Mouse (Mus musculus): ENCODE measurements around the gene Adam10.

Gene Adam10

GRCm38 (mm10) chr9:70788705-70789104, 109.9 kb downstream of the Adam10 start:
- no peak for DNase-seq (ENCODE audit: low spot score)

GRCm38 (mm10) chr9:70790621-70791020, 111.8 kb downstream of the Adam10 start:
- no peak for DNase-seq (ENCODE audit: low spot score)

GRCm38 (mm10) chr9:70794643-70795438, 116.0 kb downstream of the Adam10 start:
- no peak for DNase-seq (ENCODE audit: low spot score)

- no peak for DNase-seq (ENCODE audit: low spot score)
These were observed 116.6 kb downstream of the Adam10 start for GRCm38 (mm10) chr9:70795439-70795757.

GRCm38 (mm10) chr9:70800588-70801315, 122.0 kb downstream of the Adam10 start:
- no peak for DNase-seq (ENCODE audit: low spot score)

GRCm38 (mm10) chr9:70801761-70802160, 123.0 kb downstream of the Adam10 start:
- no peak for DNase-seq (ENCODE audit: low spot score)

GRCm38 (mm10) chr9:70802816-70803215, 124.0 kb downstream of the Adam10 start:
- DNase-seq (ENCODE audit: low spot score): no peak

- DNase-seq (ENCODE audit: low spot score): no peak
These were observed 127.3 kb downstream of the Adam10 start for GRCm38 (mm10) chr9:70806069-70806468.

- no peak for DNase-seq (ENCODE audit: low spot score)
These were observed 128.9 kb downstream of the Adam10 start for GRCm38 (mm10) chr9:70807714-70808113.

GRCm38 (mm10) chr9:70812551-70812950, 133.8 kb downstream of the Adam10 start:
- no peak for DNase-seq (ENCODE audit: low spot score)

GRCm38 (mm10) chr9:70816701-70817305, 138.0 kb downstream of the Adam10 start:
- no peak for DNase-seq (ENCODE audit: low spot score)

- no peak for DNase-seq (ENCODE audit: low spot score)
These were observed 138.6 kb downstream of the Adam10 start for GRCm38 (mm10) chr9:70817396-70817795.

- no peak for DNase-seq (ENCODE audit: low spot score)
These were observed 139.9 kb downstream of the Adam10 start for GRCm38 (mm10) chr9:70818739-70819138.

- no peak for DNase-seq (ENCODE audit: low spot score)
These were observed 145.3 kb downstream of the Adam10 start for GRCm38 (mm10) chr9:70824103-70824502.

- DNase-seq (ENCODE audit: low spot score): no peak
These were observed 149.1 kb downstream of the Adam10 start for GRCm38 (mm10) chr9:70827911-70828310.

Measured in spleen, adult 12 weeks (tissue).